Mouse (Mus musculus) layer of hippocampus, postnatal 25 days (tissue): ENCODE results near the gene Tuba3b. TPM values are rescaled to one million over a fixed set of nuclear protein-coding genes. Genes with fewer than 3 reads are reported as not detected.

Experiments
- DNase-seq, 2 experiments: peaks; one replicate each; pipeline ENCODE4 v3.0.0; 2022; ENCODE audit warnings: mixed read lengths in 2 of 2, low spot score in 1 of 2; ENCODE audit errors: extremely low spot score in 1 of 2
- total RNA-seq, 2 experiments: library from RNA; stranded (reverse); gene quantifications; 2 replicates each; pipeline ENCODE4 v1.2.3; 2021

Gene Tuba3b
- total RNA-seq, result not detected

GRCm38 (mm10) chr6:145615666-145616210, at the start of gene Tuba3b:
TSS of gene Tuba3b (plus strand) at chr6:145615757.
- DNase-seq, result no peak

DNA sequence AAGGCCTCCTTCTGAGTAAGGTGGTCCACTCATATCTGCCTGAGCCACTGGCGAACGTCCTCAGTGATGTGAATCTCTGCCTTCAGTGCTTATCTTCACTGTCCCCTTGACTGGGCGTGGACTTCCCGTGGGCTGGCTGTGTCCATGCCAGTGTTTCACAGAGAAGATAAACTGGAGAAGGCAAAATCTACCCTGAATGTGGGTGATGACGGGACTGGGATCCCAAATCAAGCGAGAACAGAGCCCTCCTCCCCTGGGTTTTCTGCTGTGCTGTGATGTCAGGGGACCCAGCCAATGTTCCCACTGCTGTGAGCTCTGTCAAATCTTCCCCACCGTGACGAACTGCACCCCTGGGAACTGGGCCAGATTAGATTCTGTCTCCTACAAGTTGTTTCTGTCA, 48.3 kb upstream of the Tuba3b start:
- no peak for DNase-seq

DNA sequence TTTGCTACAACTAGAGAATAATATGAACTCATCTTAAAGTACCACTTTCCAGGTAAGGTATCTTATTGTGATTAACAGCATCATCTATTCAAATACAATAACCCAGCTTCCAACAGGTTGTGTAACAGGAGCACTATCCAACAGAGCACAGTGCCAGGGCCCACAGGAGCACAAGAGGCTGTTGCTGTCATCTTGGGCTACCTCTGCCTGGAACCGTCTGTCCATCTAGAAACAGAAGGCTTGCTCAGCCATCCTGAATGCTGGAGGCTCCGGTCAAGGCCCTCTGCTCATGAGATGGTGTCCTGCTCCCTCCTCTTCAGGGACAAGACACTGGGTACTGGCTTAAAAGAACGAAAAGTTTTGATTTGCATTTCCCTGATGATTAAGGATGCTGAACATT, 47.7 kb upstream of the Tuba3b start:
- no peak for DNase-seq

DNA sequence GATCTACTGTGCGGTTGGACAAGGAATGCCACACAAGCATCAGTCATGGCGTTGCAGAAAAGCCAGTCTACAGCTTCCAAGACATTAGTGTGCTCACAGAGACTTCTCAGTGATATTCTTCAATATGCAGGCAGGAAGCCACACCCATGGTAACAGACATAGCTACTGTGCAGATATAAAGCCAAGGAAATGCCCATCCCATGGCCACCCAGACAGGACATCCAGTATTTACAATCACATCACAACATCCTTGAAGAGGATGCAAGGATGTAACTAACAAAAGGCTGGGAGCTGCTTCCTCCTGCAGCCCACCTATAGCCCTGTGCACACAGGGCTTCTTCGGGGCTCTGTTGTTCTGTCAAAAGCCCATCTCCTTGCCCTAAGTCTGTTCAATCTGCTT, 46.9 kb upstream of the Tuba3b start:
- DNase-seq, result no peak

DNA sequence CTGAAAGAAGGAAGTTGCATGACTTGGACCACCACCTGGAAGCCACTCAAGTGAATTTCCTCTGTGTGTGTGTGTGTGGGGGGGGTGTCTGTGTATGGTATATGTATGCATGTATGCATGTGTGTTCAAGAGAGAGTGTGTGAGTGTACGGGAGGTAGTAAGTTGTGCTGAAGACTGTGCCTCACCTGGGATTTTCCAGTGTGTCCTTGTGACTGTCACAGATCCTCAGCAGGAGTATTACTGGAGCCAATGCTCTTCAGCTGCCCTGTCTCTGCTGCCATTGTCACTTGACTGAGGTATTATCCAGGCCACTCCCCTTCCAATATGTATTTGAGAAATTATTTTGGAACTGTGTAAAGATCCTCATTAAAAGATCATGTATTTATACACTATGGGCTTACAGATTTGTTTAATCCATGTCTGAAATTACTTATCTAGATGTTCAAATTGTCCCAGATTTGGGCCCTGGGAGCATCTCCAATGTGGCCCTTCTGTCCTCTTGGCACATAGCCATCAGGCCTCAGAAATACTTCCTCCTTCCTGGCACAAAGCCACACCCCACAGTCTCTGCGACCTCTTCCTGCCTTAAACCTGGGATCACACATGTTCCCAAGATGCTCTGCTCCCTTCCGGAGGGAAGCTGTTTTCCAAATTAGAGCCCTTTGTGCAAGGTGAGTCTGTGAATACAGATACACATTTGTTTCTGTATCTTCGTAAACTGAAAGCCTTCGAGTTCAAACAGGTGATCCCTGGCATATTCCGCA, 42.1 kb upstream of the Tuba3b start:
- no peak for DNase-seq

DNA sequence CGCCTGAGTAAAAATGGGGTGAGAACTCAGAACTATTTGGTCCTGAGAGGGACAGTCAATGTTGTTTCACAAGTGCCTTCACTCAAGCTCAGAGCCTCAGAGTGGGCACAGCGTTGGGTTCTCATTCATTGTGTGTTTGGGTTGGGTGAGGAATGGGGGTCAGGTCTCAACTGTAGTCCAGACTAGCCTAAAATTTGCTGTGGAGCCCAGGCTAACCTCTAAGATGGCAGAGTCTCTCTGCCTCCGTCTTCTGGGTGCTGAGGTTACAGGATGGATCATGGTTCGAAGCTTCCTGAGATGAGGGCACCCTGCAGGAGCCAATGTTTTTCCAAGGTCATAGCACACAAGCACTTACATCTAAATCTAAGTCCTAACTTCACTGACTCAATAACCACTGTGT, 38.8 kb upstream of the Tuba3b start:
- DNase-seq, result no peak

DNA sequence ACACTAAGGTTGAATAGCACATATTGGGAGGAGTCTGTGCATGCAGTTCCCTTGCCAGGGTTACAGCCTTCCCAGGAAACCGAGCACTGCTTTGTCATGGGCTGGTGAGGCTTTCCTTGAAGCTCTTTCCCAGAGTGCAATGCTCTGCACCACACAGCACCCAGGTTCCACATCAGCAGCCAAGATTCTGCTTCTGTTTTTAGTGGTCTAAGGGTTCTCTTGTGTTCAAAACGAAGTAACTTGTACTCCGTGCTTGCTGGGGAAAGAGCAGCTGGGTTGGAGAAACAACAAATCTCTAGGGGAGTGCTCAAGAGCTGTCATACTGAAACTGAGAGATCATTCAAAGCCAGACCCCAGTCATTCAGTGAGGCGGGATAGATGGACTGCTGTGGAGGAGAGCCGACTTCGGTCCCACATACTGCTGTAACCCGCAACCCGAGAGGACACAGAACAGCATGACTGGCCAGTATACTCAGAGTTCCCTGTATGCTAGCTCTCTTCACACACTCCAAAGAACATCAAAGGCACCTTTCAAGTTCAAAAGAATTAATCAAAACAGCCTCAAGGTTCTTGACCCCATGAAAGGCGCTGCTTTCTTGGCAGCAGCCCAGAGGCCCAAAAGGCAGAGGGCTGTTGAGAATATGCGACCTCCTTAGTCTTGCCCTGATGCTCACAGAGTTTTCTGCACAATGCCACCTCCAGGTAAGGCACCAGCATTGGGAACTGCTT, 36.9 kb upstream of the Tuba3b start:
- no peak for DNase-seq

DNA sequence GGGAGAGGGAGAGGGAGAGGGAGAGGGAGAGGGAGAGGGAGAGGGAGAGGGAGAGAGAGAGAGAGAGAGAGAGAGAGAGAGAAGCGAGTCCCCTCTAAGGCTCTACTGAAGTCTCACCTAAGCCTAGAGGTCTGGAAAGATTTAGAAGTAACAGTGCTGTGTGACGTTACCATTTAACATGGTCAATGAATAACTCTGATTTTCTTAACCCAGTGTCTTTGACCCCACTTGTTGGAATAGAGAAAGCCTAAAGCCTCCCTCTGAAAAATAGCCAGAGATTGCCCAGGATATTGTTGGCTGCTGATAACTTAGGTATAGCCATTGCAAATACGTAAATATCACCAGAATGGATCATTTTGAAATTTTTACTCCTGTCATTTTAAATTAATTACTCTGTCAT, 35.8 kb upstream of the Tuba3b start:
- no peak for DNase-seq

GRCm38 (mm10) chr6:145581366-145582170, 34.0 kb upstream of the Tuba3b start:
- DNase-seq, result no peak

DNA sequence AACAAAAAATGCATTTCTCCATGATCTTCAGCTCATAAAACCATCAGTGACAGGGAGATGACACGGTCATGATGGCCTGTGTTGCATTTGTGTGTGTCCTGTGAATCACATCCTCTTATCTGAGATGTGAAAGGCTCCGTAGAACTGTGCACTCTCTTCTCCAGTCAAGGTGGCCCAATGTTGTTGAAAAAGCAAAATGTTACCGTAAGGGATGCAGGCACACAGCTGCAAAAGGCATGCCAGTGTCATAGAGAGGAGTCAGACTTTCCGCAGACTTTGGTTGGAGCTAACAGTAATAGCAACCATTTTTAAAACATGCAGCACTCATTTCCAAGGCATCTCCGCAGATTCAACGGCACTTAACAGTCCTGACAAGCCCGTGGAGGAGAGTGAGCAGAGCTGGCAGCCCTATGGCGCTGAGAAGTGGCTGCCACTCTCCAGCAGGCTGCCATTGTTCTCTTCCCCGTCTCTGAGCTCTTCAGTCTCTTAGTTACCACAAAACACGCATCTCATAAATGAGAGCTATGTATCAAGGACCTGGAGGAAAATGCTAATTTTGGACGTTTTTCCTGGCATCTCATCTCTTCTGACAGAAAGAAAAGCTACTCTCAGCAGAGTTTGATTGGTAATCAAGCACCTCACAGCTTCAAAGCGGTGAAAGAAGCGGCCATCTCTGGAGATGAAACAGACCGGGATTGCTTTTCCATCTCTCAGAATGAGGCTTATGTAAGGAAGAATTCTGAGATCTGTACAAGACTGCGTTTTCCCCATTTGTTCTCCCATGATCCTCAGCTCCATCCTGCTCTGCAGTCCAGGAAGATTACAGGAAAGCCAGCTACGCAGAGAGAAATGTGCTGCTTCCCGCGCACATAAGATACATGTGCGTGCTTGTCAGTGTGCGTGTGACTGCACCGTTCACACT, 30.2 kb upstream of the Tuba3b start:
- no peak for DNase-seq

- no peak for DNase-seq
Measured at GRCm38 (mm10) chr6:145590501-145591293, 24.9 kb upstream of the Tuba3b start.

- no peak for DNase-seq
Measured at GRCm38 (mm10) chr6:145591578-145591977, 24.0 kb upstream of the Tuba3b start.

- no peak for DNase-seq
Measured at GRCm38 (mm10) chr6:145592036-145592435, 23.5 kb upstream of the Tuba3b start.

DNA sequence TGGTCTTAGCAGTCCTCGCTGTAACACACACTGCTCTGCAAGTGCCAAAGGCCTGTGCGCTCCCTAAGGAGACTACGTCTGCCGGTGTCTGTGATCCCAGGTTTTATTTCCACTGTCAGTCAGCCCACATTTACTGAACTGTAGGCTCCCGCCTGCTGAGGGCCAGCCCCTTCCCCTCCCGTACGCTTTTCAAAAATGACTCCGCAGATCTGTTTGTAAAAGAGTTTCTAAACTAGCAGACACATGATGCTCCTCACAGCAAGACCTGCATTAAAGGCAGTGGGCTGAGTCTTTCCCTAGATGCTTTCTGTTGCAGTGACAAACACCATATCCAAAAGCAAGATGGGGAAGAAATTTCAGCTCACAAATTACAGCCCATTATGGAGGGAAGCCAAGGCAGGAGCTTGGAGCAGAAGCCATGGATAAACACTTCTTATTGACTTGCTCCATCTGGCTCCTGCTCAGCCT, 23.0 kb upstream of the Tuba3b start:
- DNase-seq, result no peak

DNA sequence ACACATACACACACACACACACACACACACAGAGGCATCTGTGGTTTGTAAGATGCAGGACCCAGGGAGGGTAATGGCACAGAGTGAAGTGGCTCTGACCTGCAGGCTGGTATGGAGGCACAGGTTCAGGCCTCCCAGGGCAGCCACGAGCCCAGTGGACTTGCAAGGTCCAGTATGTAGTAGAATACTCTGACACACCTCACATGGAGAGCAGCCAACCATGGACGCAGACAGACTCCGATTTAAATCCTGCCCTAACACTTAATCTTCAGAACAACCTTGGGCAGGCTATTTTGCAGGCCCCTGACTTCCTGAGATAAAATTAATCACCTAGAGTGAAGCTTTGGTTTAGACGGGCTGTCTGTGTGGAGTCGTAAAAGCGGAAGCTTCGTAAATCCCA, 21.6 kb upstream of the Tuba3b start:
- no peak for DNase-seq

- no peak for DNase-seq
Measured at GRCm38 (mm10) chr6:145595905-145596304, 19.7 kb upstream of the Tuba3b start.

DNA sequence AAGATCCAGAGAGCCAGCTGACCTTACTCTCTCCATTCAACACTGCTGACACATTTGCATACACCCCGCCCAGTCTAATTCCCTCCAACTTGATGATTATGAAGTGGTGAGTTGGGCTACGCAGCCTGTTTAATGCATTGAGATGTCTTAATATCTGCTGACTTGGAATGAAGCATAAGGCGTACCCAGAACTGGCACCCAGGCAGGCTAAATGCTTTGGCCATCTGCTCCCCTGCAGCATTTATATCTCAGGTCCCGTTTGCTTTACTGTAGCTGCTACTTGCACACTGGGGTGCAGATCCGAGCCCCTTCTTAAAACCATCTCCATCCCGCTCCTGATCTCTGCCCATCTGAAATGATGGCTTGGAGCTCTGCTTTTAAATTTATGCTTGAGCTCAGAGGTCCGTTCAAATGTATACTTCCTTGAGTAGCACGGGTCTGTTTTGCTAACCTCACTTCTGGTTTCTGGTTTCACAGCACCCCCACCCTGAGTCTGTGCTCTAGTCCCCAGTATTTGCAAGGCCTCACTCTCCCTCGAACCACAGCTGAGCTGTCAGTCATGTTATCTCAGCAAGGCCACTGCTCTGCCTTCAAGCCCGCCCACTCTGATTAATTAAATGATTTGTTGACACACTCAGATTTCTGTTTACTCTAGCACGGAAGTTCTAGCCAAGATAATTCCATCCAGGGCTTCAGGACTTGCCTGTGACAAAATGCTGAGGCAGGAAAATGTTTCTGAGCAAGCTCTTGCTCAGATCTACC, 16.6 kb upstream of the Tuba3b start:
- DNase-seq, result no peak

DNA sequence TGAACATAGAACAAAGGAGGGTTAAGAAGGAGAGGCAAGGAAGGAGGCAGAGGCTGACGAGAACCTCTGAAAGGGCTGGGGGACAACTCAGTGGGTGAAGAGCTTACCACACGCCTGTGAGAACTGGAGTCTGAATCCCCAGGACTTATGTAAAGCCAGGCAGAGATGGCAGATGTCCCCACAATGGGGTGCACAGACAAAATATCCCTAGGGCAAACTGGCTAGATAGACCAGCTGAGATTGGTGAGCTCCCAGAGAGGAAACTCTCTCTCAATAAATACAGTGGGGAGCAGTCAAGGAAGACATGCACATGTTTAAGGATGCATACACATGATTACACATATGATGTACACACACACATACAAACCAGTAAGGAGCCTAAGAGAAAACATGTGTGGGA, 11.4 kb upstream of the Tuba3b start:
- no peak for DNase-seq
